Mouse (Mus musculus) left cerebral cortex, adult 9 months (tissue): ENCODE measurements around the gene Acap2.

Source experiments
- DNase-seq, 2 experiments: peaks; one replicate each; pipeline ENCODE4 v3.0.0; 2022; ENCODE audit warnings: low spot score in 2 of 2

The Acap2 gene

DNA sequence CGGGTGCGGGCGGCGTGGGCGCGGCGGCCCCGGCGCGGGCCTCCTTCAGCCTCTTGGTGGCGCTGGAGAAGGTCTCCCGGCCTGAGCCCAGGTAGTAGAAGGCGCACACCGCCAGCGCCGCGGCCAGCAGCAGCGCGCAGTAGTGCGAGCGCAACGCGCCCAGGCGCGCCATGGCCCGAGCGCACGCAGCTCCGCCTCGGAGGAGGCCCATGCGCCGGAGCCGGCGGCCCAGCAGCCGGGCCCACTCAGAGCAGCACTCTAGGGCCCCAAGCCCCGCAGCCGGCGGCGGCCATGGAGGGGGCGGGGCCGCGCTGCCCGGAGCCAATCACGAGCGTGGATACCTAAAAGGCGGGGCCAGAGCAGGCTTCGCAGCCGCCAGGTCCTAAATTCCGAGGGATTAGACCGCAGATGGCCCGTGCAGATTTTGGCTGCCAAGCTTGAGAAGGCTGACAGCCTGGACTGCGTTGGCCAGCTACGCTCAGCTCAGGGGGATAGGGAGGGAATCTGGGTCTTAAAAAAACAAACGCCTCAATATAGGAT, 119.8 kb downstream of the Acap2 start, which contains the start of gene Xxylt1:
Xxylt1 (minus strand) TSS at position 308 of the 540 bp plus-strand sequence.
- peak; percentile 85 to 96 for DNase-seq

DNA sequence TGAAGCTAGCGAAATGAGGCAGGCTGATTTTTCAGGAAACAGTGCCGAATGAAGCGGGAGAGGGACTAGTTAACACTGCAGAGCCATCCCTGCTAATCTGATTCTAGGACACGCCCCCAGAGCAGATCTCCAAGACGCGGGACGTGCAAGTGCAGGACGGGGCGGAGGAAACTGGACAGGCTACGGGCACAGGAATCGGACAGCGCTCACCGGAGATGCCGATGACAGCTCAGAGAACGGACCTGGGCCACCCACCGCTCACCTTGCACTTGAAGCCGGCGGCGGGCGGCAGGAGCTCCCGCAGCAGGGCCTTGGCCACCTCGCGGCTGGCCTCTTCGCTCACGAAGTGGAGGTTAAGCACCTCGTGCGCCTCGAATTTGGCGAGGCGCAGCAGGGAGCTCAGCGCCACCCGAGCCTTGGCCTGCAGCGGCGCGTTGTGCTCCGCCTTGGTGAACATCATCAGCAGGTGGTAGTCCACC, 120.4 kb downstream of the Acap2 start:
- DNase-seq, result peak in 1 of 2 experiments; percentile 53

DNA sequence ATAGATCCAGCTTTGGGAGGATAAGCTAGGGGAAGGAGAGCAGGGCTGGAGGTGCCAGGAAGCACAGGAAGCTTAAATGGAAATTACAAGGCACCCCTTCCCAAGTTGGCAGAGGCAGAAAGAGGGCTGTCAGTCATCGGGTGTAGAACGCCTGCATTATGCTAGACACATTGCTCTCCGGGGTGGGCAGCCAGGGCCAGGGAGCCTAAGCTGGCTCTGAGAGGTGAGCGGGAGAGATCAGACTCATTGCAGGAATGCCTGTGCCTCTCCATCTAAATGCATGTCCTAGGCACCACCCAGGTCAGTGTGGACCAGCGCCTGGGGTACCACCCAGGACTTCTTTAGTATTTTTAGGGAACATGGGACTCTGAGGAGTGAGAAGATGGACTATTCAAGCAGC, 123.6 kb downstream of the Acap2 start:
- DNase-seq, result no peak

DNA sequence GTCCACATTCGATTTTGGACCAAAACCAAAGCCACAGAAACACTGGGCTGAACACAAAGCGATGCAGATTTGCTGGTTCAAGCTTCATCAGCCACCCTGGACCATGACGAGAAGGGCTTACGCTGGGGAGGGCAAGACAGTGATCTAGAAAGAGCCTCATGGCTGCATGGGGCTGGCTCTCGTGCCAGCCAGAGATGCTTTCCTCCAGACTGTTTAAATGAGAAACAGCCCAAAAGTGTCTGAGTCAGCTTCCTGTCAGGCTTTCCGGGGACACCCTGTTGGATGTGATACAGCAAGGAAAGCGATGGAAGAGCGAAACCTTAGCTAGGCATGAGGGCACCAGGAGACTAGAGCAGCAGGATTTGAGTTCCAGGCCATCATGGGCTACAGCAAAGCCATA, 124.6 kb downstream of the Acap2 start:
- DNase-seq, result no peak

DNA sequence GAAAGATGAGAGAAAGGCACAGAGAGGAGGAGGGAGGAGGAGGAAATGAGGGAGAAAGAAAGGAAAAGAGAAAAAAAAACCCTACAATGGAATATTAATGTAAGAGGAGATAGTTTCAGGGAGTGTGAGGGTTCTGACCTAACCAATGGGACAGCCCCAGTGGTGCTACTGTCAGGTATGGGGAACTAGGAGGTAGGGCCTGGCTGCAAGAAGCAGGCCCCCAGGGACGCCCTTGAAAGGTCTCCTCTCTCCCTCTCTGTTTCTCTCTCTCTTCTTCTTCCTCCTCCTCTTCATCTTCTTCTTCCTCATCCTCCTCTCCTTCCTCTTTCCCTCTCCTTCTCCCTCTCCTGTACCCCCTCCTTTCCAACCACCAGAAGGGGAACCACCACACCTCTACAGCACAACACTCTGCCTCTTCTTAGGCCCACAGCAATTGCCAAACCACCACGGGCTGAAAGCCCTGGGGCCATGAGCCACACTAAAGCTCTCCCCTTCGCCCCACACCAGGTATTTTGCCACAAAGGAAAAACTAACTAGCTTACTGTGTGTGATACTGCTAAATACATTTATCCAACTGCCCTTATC, 126.6 kb downstream of the Acap2 start:
- DNase-seq, result no peak

DNA sequence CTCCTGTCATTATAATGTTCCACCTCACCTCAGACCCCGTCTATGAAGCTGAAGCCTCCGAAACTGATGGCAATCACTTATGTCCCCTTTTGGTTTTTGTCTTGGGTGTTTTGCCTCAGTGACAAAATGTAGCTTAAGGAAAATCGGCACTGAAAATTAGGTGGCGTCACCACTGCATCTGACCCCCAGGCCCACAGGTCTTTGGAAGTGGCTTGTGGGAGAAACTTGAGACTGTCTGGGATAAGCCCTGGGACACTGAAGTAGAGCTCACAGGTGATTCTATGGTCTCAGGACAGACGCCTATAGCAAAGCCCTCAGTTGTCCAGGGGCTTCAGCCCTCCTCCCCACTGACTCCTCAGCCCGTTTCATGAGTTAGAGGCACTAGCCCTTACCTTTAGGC, 129.3 kb downstream of the Acap2 start:
- no peak for DNase-seq

DNA sequence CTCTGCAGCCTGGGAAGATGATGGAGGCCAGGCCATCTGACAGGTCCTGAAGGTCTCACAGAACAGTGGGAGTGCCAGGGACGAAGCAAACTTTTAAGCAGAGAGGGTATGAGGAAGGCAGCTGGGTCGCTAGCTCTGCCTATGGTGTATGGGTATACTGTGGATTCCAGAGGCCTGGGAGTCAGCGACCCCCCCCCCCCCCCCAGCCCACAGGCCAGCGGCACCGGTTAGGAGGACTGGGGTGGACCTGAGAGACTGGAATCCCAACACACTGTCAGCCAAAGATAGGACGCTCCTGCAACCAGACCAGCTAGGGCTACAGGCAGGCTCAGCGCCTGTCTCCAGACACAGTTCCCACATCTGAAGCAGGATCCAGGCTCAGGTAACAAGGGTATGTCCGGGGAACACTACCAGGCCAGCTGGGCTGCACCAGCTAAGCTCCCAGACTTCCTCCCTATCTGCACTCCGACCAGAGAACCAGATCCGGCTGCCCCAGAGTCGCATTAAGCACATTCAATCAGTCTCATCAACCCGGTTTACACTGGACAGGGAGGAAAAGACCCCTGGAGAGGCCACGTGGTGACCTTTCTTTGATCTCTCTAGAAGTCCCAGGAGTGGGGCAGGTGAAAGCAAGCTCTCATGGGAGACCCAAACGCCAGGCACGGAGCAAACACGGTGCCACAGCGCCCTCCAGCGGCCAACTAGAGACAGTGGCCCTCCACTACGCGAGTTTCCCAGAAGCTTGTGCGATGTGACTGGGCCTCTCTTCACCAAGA, 130.5 kb downstream of the Acap2 start:
- DNase-seq, result peak in 1 of 2 experiments; percentile 88

DNA sequence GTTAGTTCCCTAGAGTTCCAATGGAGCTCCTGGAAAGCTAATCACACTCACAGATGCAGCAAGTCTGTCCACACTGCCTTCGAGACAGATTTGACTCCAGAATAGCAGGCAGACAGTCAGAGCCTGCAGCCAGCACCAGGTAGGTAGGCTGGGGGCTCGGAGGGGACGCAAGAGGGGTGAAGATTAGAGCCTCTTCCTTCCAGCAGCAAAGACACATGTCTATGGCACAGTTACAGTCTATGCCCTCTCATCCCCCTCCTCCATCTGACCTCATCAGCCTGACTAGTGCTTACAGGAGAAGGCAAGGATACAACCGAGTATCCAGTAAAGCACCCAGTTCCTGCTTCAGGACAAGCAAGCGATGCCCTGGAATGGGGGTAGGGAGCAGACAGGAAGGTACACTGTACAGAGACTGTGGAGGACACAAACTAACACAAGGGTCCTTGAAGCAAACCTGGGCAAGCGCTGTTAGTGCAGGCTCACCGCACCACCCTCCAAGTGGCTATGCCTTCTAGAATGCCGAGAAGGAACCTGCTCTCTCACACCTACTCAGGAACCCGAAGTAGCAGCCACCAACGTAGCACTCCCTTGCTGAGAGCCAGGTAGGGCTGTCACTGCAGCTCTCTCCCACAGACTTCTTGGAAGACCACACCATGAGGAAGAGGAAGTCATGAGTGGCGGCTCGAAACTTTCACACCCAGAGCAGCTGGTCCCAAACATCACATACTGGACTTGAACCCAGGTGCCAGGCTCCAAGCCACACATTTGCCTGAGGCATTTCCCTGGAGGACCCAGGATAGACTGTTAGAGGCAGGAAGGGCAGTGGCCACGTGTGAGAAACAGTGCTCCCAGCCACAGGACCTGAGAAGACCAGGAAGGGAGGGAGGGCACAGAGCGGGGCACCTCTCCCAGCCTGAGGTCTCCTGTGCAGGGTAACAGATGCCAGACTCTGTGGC, 131.6 kb downstream of the Acap2 start:
- peak in 1 of 2 experiments; percentile 55 for DNase-seq

DNA sequence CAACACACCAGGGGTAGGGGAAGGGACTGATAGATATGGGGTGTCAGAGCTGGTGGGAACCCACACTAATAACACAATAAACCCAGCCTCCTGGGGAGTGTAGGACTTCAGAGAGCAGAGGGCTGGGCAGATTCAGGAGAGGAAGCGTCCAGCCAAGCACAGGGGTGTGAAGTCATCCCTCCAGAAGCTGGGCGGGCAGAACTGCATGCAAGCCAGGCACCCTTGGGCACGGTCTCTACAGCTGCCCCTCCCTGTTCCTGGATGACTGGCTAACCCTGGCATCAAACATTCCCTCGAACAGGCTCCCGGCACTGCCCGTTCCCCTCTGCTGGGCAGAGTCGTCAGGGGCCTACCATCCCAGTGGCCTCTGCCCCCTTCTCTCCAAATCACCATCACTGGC, 132.8 kb downstream of the Acap2 start:
- no peak for DNase-seq

DNA sequence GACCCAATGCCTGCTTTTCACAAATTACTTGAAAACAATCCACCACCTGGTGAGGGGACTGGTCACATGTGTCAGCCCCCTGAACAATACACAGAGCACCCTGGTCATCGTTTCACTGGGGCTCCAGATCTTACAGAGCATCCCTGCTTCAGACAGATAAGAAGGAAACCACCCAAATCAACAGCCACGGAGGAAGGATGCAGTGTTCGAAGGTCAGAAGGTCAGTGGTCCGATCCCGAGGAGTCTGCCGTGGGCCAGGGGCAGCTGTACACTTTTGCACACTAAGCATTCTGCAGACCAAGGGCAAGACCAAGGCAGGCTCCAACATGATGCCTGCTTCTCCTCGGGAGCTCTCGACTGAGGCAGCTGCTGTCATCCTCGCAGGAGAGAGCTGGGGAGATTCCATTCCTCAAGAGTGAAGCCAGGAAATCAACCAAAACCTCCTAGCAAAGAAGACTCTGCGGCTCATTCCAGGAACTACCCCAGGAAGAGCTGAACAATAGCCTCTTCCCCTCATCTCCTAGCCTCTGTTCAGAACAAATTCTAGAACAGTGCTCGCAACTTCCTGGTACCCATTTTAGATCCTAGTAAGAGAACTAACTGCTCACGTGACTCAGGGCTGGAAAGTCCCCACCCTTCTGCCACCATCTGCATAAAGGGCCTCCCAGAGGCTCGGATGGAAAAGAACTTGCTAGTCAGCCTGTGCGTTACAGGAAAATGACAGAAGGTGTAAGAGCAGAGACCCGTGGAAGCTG, 134.5 kb downstream of the Acap2 start:
- DNase-seq, result no peak

DNA sequence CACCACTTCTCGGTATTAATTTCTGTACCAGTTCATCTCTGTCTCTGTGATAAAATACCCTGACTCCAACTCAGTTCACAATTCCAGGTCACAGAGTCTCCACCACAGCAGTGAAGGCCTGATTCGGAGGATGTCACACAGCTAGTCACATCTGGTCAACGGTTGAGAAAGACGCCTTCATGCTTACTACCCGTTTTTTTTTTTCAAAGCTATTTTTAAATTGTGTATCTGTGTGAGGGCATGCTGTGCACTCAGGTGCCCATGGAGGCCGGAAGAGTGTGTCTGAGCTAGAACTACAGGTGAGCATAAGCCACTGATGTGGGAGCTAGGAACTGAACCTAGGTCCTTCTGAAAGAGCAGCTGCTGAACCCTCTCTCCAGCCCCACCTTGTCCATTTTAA, 136.3 kb downstream of the Acap2 start:
- DNase-seq, result no peak

DNA sequence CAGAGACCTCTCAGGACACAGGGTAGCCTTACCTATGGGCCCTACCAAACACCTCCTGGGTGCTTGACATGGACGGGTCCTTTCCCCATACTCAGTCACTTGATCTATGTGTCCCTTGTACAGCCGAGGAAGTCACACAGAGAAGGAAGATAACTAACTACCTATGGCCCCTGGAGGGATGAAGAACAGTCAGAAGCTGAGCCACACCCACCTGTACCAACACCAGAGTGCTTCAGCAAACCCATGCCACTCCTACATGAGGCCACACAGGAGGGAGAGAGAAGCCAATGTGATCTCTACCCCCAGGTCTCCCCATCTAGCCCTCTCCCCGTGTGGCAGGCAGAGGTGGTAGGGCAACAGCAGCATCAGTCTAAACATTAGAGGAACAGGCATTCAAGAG, 138.1 kb downstream of the Acap2 start:
- DNase-seq, result no peak

DNA sequence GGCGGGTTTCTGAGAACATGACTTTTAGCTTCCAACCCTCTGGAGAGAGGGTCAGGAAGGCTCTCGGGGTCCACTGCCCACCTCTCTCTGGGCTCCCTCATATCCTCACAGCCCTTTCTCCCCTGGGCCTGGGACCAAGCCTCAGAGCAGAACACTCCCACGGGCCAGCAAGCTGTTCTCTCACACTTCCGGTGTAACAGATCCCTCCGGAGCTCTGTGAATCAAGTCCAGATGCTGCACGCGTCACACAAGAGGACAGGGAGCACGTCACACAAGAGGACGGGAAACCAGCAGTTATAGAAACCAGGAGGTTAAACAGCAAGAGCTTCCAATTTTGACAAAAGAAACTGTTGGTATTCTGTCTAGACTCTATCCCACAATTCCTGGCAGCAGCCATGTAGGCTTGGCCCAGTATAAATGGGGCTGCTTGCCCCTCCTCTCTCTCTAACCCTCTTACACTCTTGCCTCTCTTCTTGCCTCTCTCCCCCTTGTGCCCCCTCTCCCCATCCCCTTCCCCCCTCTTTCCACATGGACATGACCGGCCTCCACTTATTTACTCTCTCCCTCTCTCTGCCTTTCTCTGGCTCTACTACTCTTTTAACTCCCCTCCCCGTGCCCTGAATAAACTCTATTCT, 139.7 kb downstream of the Acap2 start:
- DNase-seq, result no peak

DNA sequence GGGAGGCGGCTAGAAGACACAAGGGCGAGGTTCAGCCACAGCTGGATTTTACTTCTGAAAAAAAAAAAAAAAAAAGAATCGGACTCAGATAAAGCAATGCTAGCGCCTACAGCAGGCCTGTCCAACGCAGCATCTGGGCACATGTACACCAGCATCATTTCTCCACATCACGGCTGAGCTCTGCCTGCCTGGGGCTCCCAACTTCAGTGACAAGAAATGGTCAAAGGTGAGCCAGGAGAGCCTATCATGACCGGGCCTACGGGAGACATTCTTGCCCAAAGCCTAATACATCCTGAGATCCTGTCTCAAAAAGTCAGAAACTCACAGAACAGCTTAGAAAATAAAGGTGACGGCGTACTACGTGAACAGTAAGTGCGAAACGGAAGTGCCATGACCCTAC, 140.3 kb downstream of the Acap2 start:
- DNase-seq, result no peak

DNA sequence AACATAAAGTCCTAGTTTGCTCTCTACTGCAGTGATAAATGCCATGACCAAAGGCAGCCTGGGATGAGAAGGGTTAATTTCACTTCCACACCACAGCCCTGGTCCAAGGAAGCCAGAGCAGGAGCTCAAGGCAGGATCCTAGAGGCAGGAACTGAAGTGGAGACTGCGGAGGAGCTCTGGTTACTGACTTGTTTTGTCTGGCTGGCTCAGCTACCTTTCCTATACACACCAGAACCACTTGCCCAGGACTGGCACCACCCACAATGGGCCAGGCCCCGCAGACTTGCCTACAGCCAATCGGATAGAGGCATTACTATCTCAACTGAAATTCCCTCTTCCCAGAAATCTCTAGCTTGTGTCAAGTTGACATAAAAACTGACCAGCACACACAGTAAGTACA, 140.8 kb downstream of the Acap2 start:
- DNase-seq, result no peak

DNA sequence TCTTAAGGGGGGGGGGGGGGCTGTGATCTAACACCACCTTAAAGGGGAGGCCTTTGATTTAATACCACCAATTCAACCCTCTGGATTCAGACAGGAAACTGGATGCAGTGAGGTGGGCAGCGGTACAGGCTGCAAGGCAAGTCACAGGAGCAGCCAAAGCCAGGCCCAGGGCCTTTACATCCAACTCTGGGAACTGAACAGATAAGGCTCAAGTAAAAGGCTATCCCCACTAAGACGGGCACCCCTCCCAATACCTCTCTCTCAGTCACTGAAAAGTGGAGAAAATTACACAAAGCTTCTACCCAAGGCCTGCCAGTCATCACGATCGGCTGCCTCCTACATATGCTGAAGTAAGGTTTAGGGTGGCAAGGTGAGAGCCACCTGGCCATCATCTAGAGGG, 141.3 kb downstream of the Acap2 start:
- no peak for DNase-seq

DNA sequence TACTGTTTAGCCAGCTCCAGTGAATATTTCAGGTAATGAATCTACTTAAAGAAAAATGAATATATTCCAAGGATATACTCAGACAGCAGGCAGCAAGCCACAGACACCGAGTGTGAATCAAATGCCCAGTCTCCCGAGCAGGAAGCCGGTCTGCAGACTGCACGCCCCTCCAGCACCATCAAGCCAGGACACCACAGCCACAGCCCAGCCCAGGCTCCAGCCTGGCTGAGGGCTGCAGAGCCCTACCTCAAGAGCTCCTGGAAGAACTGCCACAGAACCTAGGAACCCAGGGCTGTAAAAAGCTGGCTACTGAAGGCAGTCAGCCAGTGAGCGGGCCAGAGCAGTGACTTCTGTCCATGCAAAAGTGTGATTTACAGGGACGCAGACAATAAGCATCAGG, 148.2 kb downstream of the Acap2 start:
- DNase-seq, result no peak

DNA sequence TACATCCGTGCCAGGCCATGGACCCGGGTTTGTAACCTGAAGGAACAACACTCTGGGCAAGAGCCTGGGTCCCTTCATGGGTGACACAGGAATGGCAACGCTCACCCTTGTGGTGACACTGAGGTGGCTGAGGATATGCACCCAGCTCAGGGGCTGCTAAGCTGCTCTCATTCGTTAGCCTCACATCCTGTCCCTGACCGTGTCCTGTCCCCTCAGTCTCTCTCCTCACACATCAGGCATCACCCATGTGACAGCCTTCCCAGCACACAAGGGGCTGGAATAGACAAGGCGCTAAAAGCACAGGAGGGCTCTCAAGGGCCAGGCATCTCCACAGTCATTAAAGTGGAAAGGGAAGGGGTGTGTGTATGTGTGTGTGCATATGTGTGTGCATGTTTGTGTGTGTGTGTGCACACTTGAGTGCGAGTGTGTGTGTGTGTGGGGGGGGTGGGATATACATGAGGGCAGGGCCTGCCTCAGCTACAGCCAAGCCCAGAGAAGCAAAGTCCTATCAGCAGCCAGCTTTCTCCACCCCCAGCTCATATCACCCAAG, 148.8 kb downstream of the Acap2 start:
- no peak for DNase-seq

DNA sequence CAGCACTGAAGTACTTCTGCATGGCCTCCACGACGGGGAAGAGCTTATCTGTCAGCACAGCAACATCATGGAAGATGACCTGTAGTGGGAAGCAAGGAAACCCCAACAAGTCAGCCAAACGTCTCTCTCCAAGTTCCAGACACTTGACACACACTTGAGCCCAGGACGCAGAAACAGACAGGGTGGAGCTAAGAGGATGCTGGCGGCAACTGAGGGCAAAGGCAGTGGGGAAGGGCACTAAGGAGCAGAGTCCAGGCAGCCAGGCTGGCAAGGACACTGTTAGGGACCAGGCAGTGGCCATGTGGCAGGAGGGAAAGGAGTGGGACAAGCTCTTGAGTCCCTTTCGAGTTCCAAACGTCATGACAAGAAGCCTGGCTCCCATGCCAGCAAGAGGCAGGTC, 150.3 kb downstream of the Acap2 start:
- no peak for DNase-seq

DNA sequence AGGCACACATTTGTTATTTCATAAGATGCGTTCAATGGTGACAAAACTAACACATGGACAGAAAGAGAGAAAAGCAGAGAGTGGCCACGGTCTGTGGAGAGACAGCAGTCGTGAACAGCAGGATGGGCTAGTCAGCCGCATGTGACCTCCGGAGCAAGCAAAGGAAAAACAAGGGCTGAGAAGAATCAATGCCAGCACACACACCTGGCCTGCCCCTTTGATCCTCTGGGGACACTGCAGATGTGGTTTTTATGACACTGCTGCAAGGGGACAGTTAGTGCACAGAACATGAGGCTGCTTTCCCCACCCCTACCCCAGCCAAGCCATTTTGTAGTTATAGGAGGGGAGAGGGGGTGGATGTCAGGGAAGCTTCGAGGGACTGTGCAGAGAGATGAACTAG, 152.9 kb downstream of the Acap2 start:
- DNase-seq, result no peak
